Mouse (Mus musculus) neural tube, embryonic 14.5 days (tissue): ENCODE measurements around the gene Gm5617. TPM values are rescaled to one million over a fixed set of nuclear protein-coding genes. Genes with fewer than 3 reads are reported as not detected.

ENCODE experiments used
- ATAC-seq: fragments of 200-750 bp; cut with Nextera tagmentation; 2 replicates; pipeline ENCODE4 v1.8.0; 2017; ENCODE audit warnings: low read depth, mild to moderate bottlenecking, moderate TSS enrichment, moderate library complexity
- H3K27ac ChIP-seq: fragments of 300-500 bp; sonication (generic); 2 replicates; pipeline ENCODE4 v1.5.1; 2014; ENCODE audit warnings: low read depth, mild to moderate bottlenecking, control low read depth, low read length, moderate library complexity, mixed read lengths
- H3K27me3 ChIP-seq: fragments of 300-500 bp; sonication (generic); 2 replicates; pipeline ENCODE4 v1.6.1; 2014; ENCODE audit warnings: low read length; ENCODE audit not compliant: control insufficient read depth, insufficient read depth
- H3K36me3 ChIP-seq: fragments of 300-500 bp; sonication (generic); 2 replicates; pipeline ENCODE4 v1.6.1; 2014; ENCODE audit warnings: low read length, mixed read lengths; ENCODE audit not compliant: control insufficient read depth, insufficient read depth
- H3K4me1 ChIP-seq: fragments of 300-500 bp; sonication (generic); 2 replicates; pipeline ENCODE4 v1.6.1; 2014; ENCODE audit warnings: low read length; ENCODE audit not compliant: control insufficient read depth, insufficient read depth
- H3K4me2 ChIP-seq: fragments of 300-500 bp; sonication (generic); 2 replicates; pipeline ENCODE4 v1.6.1; 2014; ENCODE audit warnings: mild to moderate bottlenecking, low read depth, low read length, control low read depth
- H3K4me3 ChIP-seq: fragments of 300-500 bp; sonication (generic); 2 replicates; pipeline ENCODE4 v1.5.1; 2014; ENCODE audit warnings: low read depth, low read length, control low read depth, mixed read lengths
- H3K9ac ChIP-seq: fragments of 300-500 bp; sonication (generic); replicated peaks from 2 replicates; pipeline ENCODE4 v1.6.1; 2014; ENCODE audit warnings: low read depth, mild to moderate bottlenecking, control low read depth, low read length, mixed read lengths
- H3K9me3 ChIP-seq: fragments of 300-500 bp; sonication (generic); 2 replicates; pipeline ENCODE4 v1.6.1; 2016; ENCODE audit warnings: low read length; ENCODE audit not compliant: control insufficient read depth
- WGBS: fragments of 180-500 bp; shearing (Covaris S2); extraction: QIAGEN DNeasy Blood & Tissue Kit; methylation state at CpG from one replicate; pipeline ENCODE4 v1.1.7; 2014; 5-methylcytosine and 5-hydroxymethylcytosine counted together
- polyA plus RNA-seq: library from polyadenylated mRNA; unstranded; fragments of >200 nt; fragmentation: Nextera tagmentation; extraction: Ambion mirVana; gene quantifications from 2 replicates; pipeline ENCODE4 v1.2.1, GENCODE M21; 2014

The Gm5617 gene
- polyA plus RNA-seq = 26.5 TPM in 2 replicates

DNA sequence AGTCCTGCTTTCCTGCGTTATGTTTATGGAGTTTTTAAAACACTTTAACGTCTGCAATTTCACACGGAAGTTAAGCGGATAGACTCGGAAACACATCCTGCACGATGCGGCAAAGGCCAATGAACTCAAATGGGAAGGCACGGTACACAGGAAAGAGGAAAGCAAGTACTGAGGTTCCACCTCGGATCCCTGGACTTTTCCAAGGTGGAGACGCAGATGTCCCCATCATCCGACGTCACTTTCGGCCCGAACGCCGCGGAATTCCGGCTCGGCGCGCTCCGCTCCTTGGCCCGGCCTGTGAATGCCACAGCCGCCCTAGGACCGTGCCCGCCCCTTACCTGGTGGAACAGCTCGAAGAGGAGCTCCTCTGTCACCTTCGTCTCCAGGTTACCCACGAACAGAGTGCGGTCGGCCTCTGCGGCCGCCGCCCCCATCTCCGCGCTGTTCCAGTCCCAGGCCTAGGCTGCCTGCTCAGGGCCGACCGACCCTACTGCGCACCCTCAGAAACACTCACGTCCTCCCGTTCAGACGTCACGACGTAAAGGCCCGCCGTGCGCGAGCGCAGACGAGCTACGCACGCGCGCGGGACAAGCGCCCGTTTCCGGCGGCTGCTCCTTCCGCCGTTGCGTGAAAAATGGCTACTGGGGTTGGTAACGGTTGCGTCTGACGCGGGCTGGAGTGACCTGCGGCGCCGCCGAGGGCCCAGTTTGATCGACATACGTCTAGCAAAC is at the start of gene Gm5617, which contains the start of gene Rbm7:
TSS of gene Gm5617 (plus strand) at position 626 of the 731 bp plus-strand sequence.
TSS of gene Rbm7 (minus strand) at position 483 of the 731 bp plus-strand sequence.
- no peaks in the 10 kb centered on the region for H3K27me3 ChIP-seq
- H3K9me3 ChIP-seq = no peaks in the 10 kb centered on the region
- peak; percentile 100 for ATAC-seq
- peak within 1 kb of the TSS; percentile 96 for H3K27ac ChIP-seq
- H3K9ac ChIP-seq = peak within 1 kb of the TSS; percentile 82
- peaks cover 16% of the 10 kb centered on the region for H3K4me1 ChIP-seq
- peaks cover 16% of the 10 kb centered on the region for H3K36me3 ChIP-seq
- WGBS = under 1% methylated on average over 72 of the region's 72 CpGs
- H3K4me2 ChIP-seq = peak within 1 kb of the TSS; percentile 69
- H3K4me3 ChIP-seq = peak within 1 kb of the TSS; percentile 72

DNA sequence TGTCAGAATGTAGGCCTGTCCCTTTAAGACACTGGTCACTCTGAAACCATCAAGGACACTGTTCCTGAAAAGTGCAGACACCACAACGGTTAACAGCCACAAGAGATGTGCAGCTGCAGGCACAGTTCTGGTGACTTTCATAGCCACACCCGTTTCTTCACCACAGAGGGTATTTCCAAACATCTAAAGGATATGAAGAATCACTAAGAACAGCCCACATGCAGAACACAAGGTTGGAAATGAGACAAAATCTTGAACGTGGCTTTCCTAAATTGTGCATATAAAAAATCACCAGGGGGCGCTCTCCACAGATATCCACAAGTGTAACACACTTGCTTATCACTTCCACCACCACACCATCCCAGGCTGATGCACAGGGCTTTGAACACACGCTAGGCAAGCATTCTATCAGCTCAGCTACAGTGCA is 47.4 kb upstream of the Gm5617 start:
- H3K4me1 ChIP-seq = no peaks in the 10 kb centered on the region
- 41% methylated on average over 5 of the region's 5 CpGs for WGBS
- ATAC-seq = no peak
- H3K27ac ChIP-seq = no peak overlapping the region
- no peak overlapping the region for H3K4me2 ChIP-seq
- no peak overlapping the region for H3K4me3 ChIP-seq
- no peaks in the 10 kb centered on the region for H3K36me3 ChIP-seq
- no peak overlapping the region for H3K9ac ChIP-seq
- H3K27me3 ChIP-seq = no peaks in the 10 kb centered on the region
- no peaks in the 10 kb centered on the region for H3K9me3 ChIP-seq

DNA sequence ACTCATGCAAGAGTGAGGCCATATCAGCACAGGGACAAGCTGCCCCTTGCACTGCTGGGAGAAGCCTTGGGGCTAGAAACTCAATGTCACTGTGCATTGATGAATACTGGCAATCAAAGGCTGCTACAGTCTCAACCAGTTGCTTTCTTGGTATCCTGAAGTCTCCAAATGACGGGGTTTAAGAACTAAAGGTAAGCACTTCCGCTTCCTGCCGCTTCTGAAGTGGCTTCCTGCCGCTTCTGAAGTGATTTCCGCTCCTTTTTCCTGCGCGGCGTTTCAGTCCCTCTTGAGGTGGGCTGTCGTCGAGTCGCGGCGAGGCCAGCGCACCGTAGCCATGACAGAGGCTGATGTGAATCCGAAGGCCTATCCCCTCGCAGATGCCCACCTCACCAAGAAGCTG is 45.2 kb upstream of the Gm5617 start:
- H3K36me3 ChIP-seq = no peaks in the 10 kb centered on the region
- WGBS = 90% methylated on average over 15 of the region's 17 CpGs

DNA sequence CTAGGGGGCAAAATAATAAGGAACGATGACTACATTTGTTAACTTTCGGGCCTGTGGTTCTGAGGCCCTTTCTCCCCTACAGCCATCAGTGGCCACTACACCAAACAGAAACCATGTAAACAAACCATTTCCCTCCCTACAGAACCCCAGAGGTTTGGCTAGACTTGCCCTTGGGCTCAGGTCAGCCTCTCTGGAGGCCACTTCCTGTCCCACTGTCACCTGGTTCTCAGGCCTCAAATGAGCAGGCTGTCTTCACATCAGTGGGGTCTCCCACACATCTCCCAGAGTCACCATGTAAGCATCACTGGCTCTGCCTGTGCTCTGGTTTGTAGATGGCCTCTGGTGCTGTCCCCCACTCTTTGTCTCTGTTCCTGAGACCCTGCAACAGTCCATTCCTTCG is 39.3 kb upstream of the Gm5617 start:
- Histone ChIP-seq H3K4me1 (no peaks in the 10 kb centered on the region), H3K27me3 (no peaks in the 10 kb centered on the region), H3K9ac (no peak overlapping the region), H3K36me3 (no peaks in the 10 kb centered on the region), H3K9me3 (no peaks in the 10 kb centered on the region), H3K4me2 (no peak overlapping the region), H3K4me3 (no peak overlapping the region), H3K27ac (no peak overlapping the region)
- WGBS = 97% methylated on average over 3 of the region's 3 CpGs
- ATAC-seq = no peak

More for the DNA sequence above, 45.2 kb upstream of the Gm5617 start:
- Histone ChIP-seq H3K27me3 (no peaks in the 10 kb centered on the region), H3K9me3 (no peaks in the 10 kb centered on the region), H3K27ac (no peak overlapping the region), H3K9ac (no peak overlapping the region), H3K4me3 (no peak overlapping the region), H3K4me1 (no peaks in the 10 kb centered on the region), H3K4me2 (no peak overlapping the region)
- no peak for ATAC-seq

DNA sequence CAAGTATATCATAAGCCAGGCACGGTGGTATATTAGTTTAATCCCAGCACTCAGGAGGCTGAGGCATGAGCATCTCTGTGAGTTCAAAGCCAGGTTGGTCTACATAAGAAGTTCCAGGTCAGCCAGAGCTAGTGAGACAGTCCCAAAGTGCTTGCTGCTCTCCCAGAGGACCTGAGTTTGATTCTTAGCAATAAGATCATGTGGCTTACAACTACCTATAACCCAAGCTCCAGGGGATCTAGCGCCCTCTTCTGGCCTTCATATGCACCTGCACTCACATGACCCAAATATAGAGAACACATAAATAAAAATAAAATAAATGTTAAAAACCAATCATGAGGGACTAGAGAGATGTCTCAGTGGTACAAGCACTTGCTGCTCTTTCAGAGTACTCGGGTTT is 36.4 kb upstream of the Gm5617 start:
- Histone ChIP-seq H3K36me3 (no peaks in the 10 kb centered on the region), H3K9ac (no peak overlapping the region), H3K4me1 (no peaks in the 10 kb centered on the region), H3K27ac (no peak overlapping the region), H3K4me2 (no peak overlapping the region), H3K9me3 (no peaks in the 10 kb centered on the region), H3K4me3 (no peak overlapping the region), H3K27me3 (no peaks in the 10 kb centered on the region)
- ATAC-seq = no peak
- 79% methylated on average over 3 of the region's 3 CpGs for WGBS

DNA sequence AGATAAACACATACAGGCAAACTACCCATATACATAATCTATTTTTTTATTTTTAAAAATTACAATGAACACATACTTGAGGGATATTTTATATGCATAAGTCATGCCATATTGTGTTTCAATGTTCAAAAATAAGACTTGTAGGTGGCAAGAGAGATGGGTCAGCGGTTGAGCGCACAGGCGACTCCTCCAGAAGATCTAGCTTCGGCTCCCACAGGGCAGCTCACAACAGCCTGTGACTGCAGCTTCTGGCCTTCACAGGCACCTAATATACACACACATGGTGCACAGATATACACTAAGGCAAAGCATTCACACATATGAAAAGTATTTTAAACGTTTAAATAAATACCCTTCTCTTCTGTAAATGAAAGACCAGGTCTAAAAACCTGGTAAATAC is 35.9 kb upstream of the Gm5617 start:
- H3K9ac ChIP-seq = no peak overlapping the region

DNA sequence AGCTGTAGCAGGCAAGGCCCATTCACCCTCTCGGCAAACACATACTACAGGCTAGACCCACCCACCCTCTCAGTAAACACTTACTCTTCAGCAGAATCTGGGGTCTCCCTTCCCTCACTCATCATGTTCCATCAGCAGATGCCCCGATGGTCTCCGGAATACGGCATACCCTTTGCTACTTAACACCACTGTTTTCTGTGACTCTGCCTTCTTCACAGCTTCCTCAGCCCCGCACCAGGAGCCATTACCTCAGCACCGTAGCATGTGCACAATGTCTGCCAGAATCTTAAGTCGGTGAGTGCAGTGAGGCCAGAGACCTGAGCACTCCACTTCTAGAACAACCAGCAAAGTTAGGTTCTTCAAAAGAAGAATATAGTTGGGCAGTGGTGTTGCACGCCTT is 34.5 kb upstream of the Gm5617 start:
- ATAC-seq = no peak
- WGBS = 97% methylated on average over 8 of the region's 8 CpGs
- H3K9me3 ChIP-seq = no peaks in the 10 kb centered on the region
- no peaks in the 10 kb centered on the region for H3K4me1 ChIP-seq
- H3K9ac ChIP-seq = no peak overlapping the region
- H3K27ac ChIP-seq = no peak overlapping the region
- no peaks in the 10 kb centered on the region for H3K36me3 ChIP-seq
- H3K4me2 ChIP-seq = no peak overlapping the region
- no peaks in the 10 kb centered on the region for H3K27me3 ChIP-seq
- H3K4me3 ChIP-seq = no peak overlapping the region

More for the DNA sequence above, 35.9 kb upstream of the Gm5617 start:
- Histone ChIP-seq H3K4me1 (no peaks in the 10 kb centered on the region), H3K27ac (no peak overlapping the region), H3K36me3 (no peaks in the 10 kb centered on the region), H3K4me2 (no peak overlapping the region), H3K27me3 (no peaks in the 10 kb centered on the region), H3K4me3 (no peak overlapping the region), H3K9me3 (no peaks in the 10 kb centered on the region)
- WGBS = 88% methylated on average over 5 of the region's 5 CpGs
- ATAC-seq = no peak

DNA sequence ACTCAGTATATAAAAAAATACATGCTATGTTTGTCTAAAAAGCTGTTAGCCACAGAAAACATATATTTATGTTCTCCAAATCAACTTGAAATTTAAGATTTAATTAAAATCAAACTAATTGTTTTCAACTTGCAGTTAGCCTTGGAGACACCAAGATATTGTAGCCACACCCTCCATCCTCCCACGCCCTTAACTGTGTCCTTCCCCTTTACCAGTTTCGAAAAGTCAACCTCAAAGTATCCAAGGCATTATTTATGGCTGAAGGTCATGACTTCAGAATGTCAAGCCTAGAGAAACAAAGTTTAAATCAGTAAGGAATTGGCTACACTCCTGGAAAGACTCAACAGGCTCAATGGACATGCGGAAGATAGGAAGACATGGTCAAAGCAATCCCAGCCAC is 33.7 kb upstream of the Gm5617 start:
- Histone ChIP-seq H3K4me3 (no peak overlapping the region), H3K27me3 (no peaks in the 10 kb centered on the region), H3K4me2 (no peak overlapping the region), H3K9ac (no peak overlapping the region), H3K9me3 (no peaks in the 10 kb centered on the region), H3K27ac (no peak overlapping the region), H3K36me3 (no peaks in the 10 kb centered on the region), H3K4me1 (no peaks in the 10 kb centered on the region)
- ATAC-seq = no peak
- 87% methylated on average over 3 of the region's 3 CpGs for WGBS

DNA sequence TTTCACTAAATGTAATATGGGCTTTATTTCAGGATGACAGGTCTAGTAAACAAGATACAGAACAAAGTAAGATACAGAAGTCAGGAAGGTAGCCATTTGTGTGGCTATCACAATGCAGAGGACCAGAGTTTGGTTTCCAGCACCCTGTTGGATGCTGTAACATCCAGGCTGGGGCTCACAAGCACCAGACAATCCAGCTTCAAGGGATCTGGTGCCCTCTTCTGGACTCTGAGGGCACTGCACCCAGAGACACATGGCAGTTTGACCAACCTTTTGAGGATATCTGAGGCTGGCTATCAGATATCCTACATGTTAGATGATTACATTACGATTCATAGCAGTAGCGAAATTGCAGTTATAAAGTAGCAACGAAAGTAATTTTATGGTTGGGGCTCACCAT is 29.6 kb upstream of the Gm5617 start:
- Histone ChIP-seq H3K9me3 (no peaks in the 10 kb centered on the region), H3K27me3 (no peaks in the 10 kb centered on the region), H3K4me3 (no peak overlapping the region), H3K36me3 (peaks cover 3% of the 10 kb centered on the region; the same call in 1 of the 2 replicates), H3K4me2 (no peak overlapping the region), H3K27ac (no peak overlapping the region), H3K9ac (no peak overlapping the region), H3K4me1 (no peaks in the 10 kb centered on the region)
- ATAC-seq = no peak
- 97% methylated on average over 3 of the region's 3 CpGs for WGBS
